Mouse (Mus musculus) B cell, adult 67 days (primary cell): ENCODE measurements around the gene Pla2g12a. TPM values are rescaled to one million over a fixed set of nuclear protein-coding genes. Genes with fewer than 3 reads are reported as not detected.

Experiments
- total RNA-seq, 2 experiments: library from RNA; stranded (reverse); gene quantifications; 4 replicates each; pipeline ENCODE4 v1.2.4; 2023

Pla2g12a gene
- 10 to 100 TPM; 12.2 to 13.2 TPM for total RNA-seq

GRCm38 (mm10) chr3:129878405-129879021 lies at the start of gene Pla2g12a:
Gene Pla2g12a (plus strand): TSS chr3:129878606.

GRCm38 (mm10) chr3:129831035-129831568 lies 47.3 kb upstream of the Pla2g12a start, which contains the start of gene Gar1:
Gene Gar1 (minus strand): TSS chr3:129831396.

GRCm38 (mm10) chr3:129835388-129835934 lies 42.9 kb upstream of the Pla2g12a start, which contains the start of gene Cfi:
Gene Cfi (plus strand): TSS chr3:129835884.

DNA sequence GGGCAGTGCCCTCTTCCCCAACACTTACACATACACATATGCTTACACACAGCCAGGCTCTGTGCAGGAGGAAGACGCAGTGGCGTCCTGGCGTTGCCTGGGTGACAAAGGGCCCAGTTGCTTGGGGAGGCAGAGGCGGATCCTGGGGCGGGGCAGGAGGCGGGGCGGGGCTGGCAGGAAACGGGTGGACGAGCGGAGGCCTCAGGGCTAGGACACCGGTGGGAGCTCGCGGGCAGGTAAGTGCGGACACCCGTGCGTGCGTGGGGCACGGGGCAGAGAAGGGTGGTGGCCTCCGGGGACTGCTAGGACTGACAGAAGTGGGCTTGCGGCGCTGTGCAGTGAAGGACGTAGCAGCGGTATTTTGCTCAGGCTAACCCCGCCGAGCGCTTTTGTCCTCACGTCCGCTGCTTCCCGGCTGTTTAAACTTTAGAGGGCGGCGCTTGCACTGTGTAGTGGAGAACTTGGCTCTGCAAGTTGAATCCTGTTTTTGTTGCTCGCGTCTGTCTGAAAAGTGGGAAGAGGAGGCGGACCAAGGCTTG lies 22.9 kb downstream of the Pla2g12a start, which contains the start of gene Casp6:
Casp6 (plus strand) TSS at position 155 of the 539 bp plus-strand sequence.

Other genes with a start within 250 kb of the Pla2g12a start
- 1 to 10 TPM; 2.3 to 6.2 TPM for gene Egf, start 123.3 kb upstream of the Pla2g12a start, total RNA-seq
- gene Lrit3, start 74.6 kb upstream of the Pla2g12a start, total RNA-seq, result not detected
- 1 to 10 TPM; 2.7 to 3.8 TPM for gene Rrh, start 56.0 kb upstream of the Pla2g12a start, total RNA-seq
- gene Gar1, start 47.2 kb upstream of the Pla2g12a start, total RNA-seq, result 10 to 100 TPM; 61.0 to 72.0 TPM
- not detected for gene Cfi, start 42.7 kb upstream of the Pla2g12a start, total RNA-seq
- 10 to 100 TPM; 23.1 to 29.0 TPM for gene Casp6, start 22.8 kb downstream of the Pla2g12a start, total RNA-seq
- not detected for gene Mcub, start 91.6 kb downstream of the Pla2g12a start, total RNA-seq
- 100 to 1,000 TPM; 108 to 140 TPM for gene Sec24b, start 182.9 kb downstream of the Pla2g12a start, total RNA-seq